In the genomic region with DNA sequence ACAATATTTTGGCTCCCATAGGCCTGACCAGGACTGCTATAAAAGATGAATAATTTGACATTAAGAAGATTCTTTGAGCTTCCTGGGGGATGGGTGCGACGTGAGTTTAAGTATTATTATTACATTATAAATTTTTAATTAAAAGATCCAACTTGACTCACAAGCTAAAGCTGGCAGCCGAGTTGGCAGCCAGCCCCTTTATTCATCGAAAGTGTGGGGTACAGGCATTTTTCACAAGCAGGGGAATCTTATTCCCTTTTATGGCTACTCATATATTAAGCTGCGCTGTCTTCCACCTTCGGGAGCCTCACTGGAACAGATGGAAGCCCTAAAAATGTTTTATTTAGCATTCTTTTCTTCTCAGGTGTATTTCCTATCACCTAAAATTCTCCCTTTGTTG, we compare ENCODE assay signal across 20 mouse cellular contexts.
DNase-seq lines count a peak whose midpoint lies in the region; ATAC-seq and TF ChIP-seq lines count a peak whose summit lies in the region.
"Had no signal": no experiment of that assay in that cellular context is flagged by ENCODE, and none has a peak within 500 bp of the region (broad histone marks: within the 10 kb centered on the region; RNA-seq: fewer than 3 reads in every experiment).

No protein-coding gene starts in this region.

- no peak overlapping the region for H3K9ac ChIP-seq in midbrain, embryonic 15.5 days
- H3K9ac ChIP-seq in neural tube, embryonic 14.5 days (replicated peaks; ENCODE audit: low read depth, low read length): no peak overlapping the region
- H3K9ac ChIP-seq: embryonic facial prominence, embryonic 13.5 days; forebrain, embryonic 12.5 days; heart, embryonic 13.5 days; hindbrain, embryonic 15.5 days had no signal

- no peaks in the 10 kb centered on the region for H3K9me3 ChIP-seq in midbrain, embryonic 15.5 days
- H3K9me3 ChIP-seq in midbrain, embryonic 10.5 days (replicated peaks): no peaks in the 10 kb centered on the region
- no peaks in the 10 kb centered on the region for H3K9me3 ChIP-seq in neural tube, embryonic 14.5 days (ENCODE audit: control insufficient read depth, low read length)
- H3K9me3 ChIP-seq: embryonic facial prominence, embryonic 13.5 days; forebrain, embryonic 12.5 days; heart, embryonic 13.5 days; hindbrain, embryonic 15.5 days had no signal

- peak; percentile 36 for DNase-seq in layer of hippocampus, adult 9-11 months
- no peak for DNase-seq in layer of hippocampus, postnatal 25 days (ENCODE audit: extremely low spot score in 1 of 2, low spot score in 1 of 2)
- no peak for DNase-seq in midbrain, embryonic 10.5 days (ENCODE audit: low spot score)
- no peak for DNase-seq in cerebellum, adult 2 months
- no peak for DNase-seq in gastrocnemius, adult 8-10 months (ENCODE audit: low spot score in 2 of 2)
- DNase-seq: adrenal gland, adult 8-10 months; adrenal gland, postnatal 36 days; cerebellum, adult 11-12 months; cerebellum, adult 9-11 months; cerebellum, postnatal 36 days; gastrocnemius, adult 2 months; gastrocnemius, postnatal 36 days; heart, adult 11 months; heart, postnatal 36 days had no signal

- peaks cover 30% of the 10 kb centered on the region for H3K4me1 ChIP-seq in midbrain, embryonic 15.5 days
- H3K4me1 ChIP-seq in midbrain, embryonic 10.5 days: peaks cover 17% of the 10 kb centered on the region
- peaks cover 30% of the 10 kb centered on the region for H3K4me1 ChIP-seq in neural tube, embryonic 14.5 days (ENCODE audit: control insufficient read depth, insufficient read depth, low read length)
- H3K4me1 ChIP-seq in cerebellum, adult 2 months (ENCODE audit: control insufficient read depth, insufficient read depth, low read length): no peaks in the 10 kb centered on the region
- H3K4me1 ChIP-seq: embryonic facial prominence, embryonic 13.5 days had no signal

- H3K36me3 ChIP-seq in midbrain, embryonic 15.5 days (replicated peaks): no peaks in the 10 kb centered on the region
- no peaks in the 10 kb centered on the region for H3K36me3 ChIP-seq in midbrain, embryonic 10.5 days
- no peaks in the 10 kb centered on the region for H3K36me3 ChIP-seq in neural tube, embryonic 14.5 days (ENCODE audit: control insufficient read depth, insufficient read depth, low read length)
- H3K36me3 ChIP-seq: embryonic facial prominence, embryonic 13.5 days; forebrain, embryonic 12.5 days; heart, embryonic 13.5 days; hindbrain, embryonic 15.5 days had no signal

- H3K27me3 ChIP-seq in midbrain, embryonic 15.5 days (replicated peaks): no peaks in the 10 kb centered on the region
- H3K27me3 ChIP-seq in midbrain, embryonic 10.5 days (ENCODE audit: low read depth, poor library complexity, severe bottlenecking): no peaks in the 10 kb centered on the region
- no peaks in the 10 kb centered on the region for H3K27me3 ChIP-seq in neural tube, embryonic 14.5 days (ENCODE audit: control insufficient read depth, insufficient read depth, low read length)
- H3K27me3 ChIP-seq in cerebellum, adult 2 months (ENCODE audit: control insufficient read depth, insufficient read depth, low read length): no peaks in the 10 kb centered on the region
- H3K27me3 ChIP-seq: embryonic facial prominence, embryonic 13.5 days; forebrain, embryonic 12.5 days; heart, embryonic 13.5 days; hindbrain, embryonic 15.5 days had no signal

- TF ChIP-seq POLR2A in cerebellum, adult 2 months (IDR thresholded peaks at IDR 0.05; ENCODE audit: borderline replicate concordance, insufficient read depth, low read length): no peak

- no peak for ATAC-seq in midbrain, embryonic 15.5 days (replicated peaks)
- no peak for ATAC-seq in neural tube, embryonic 14.5 days (ENCODE audit: low read depth)

- 69% methylated on average over 6 of the region's 6 CpGs for WGBS in midbrain, embryonic 15.5 days
- 88% methylated on average over 6 of the region's 6 CpGs for WGBS in midbrain, embryonic 10.5 days
- WGBS in neural tube, embryonic 14.5 days: 61% methylated on average over 6 of the region's 6 CpGs
- WGBS in cerebellum, adult 2 months: 82% methylated on average over 6 of the region's 6 CpGs

- TF ChIP-seq CTCF in cerebellum, adult 2 months (IDR thresholded peaks at IDR 0.05; ENCODE audit: borderline replicate concordance, insufficient read depth, low read depth, low read length): no peak

- H3K4me2 ChIP-seq in midbrain, embryonic 15.5 days: no peak overlapping the region
- no peak overlapping the region for H3K4me2 ChIP-seq in neural tube, embryonic 14.5 days (ENCODE audit: low read depth, low read length)
- H3K4me2 ChIP-seq: embryonic facial prominence, embryonic 13.5 days; forebrain, embryonic 12.5 days; heart, embryonic 13.5 days; hindbrain, embryonic 15.5 days had no signal

- H3K4me3 ChIP-seq in midbrain, embryonic 15.5 days: no peak overlapping the region
- no peak overlapping the region for H3K4me3 ChIP-seq in midbrain, embryonic 10.5 days
- H3K4me3 ChIP-seq in neural tube, embryonic 14.5 days (ENCODE audit: low read depth, low read length): no peak overlapping the region
- no peak overlapping the region for H3K4me3 ChIP-seq in cerebellum, adult 2 months (replicated peaks; ENCODE audit: insufficient read depth, low read depth, low read length)
- H3K4me3 ChIP-seq: embryonic facial prominence, embryonic 13.5 days; forebrain, embryonic 12.5 days; gastrocnemius, adult 2 months; heart, embryonic 13.5 days; hindbrain, embryonic 15.5 days had no signal

- H3K27ac ChIP-seq in midbrain, embryonic 15.5 days: peak overlapping the region; percentile 43
- no peak overlapping the region for H3K27ac ChIP-seq in midbrain, embryonic 10.5 days (replicated peaks)
- peak overlapping the region; percentile 12 for H3K27ac ChIP-seq in neural tube, embryonic 14.5 days (ENCODE audit: low read depth, low read length)
- no peak overlapping the region for H3K27ac ChIP-seq in cerebellum, adult 2 months (ENCODE audit: insufficient read depth, low read length)
- H3K27ac ChIP-seq: embryonic facial prominence, embryonic 13.5 days; gastrocnemius, adult 2 months; heart, embryonic 13.5 days had no signal

Comparison
In these comparisons a context has a peak if more than half of its experiments do, and no peak if none do; other contexts are left out.
1. H3K27ac ChIP-seq: peak in midbrain, embryonic 15.5 days (single experiment) and neural tube, embryonic 14.5 days (single experiment); none in midbrain, embryonic 10.5 days (single experiment) and cerebellum, adult 2 months (single experiment).